Mouse (Mus musculus) embryonic facial prominence, embryonic 13.5 days (tissue): ENCODE measurements around the gene Syngr1. TPM values are rescaled to one million over a fixed set of nuclear protein-coding genes. Genes with fewer than 3 reads are reported as not detected.

Experiments used
- ATAC-seq: fragments of 200-750 bp; cut with Nextera tagmentation; 2 replicates; pipeline ENCODE4 v1.8.0; 2017; ENCODE audit warnings: low read depth; ENCODE audit not compliant: insufficient number of reproducible peaks, insufficient read depth, low FRiP score, low TSS enrichment
- H3K27ac ChIP-seq: fragments of 300-500 bp; sonication (generic); 2 replicates; pipeline ENCODE4 v1.5.1; 2015; ENCODE audit warnings: moderate library complexity, mild to moderate bottlenecking, inconsistent platforms
- H3K27me3 ChIP-seq: fragments of 300-500 bp; sonication (generic); 2 replicates; pipeline ENCODE4 v1.6.1; 2015; ENCODE audit warnings: mild to moderate bottlenecking, inconsistent platforms
- H3K36me3 ChIP-seq: fragments of 300-500 bp; sonication (generic); 2 replicates; pipeline ENCODE4 v1.6.1; 2015; ENCODE audit warnings: mild to moderate bottlenecking, inconsistent platforms
- H3K4me1 ChIP-seq: fragments of 300-500 bp; sonication (generic); 2 replicates; pipeline ENCODE4 v1.6.1; 2015; ENCODE audit warnings: inconsistent platforms
- H3K4me2 ChIP-seq: fragments of 300-500 bp; sonication (generic); 2 replicates; pipeline ENCODE4 v1.6.1; 2015; ENCODE audit warnings: moderate library complexity, mild to moderate bottlenecking, inconsistent platforms
- H3K4me3 ChIP-seq: fragments of 300-500 bp; sonication (generic); 2 replicates; pipeline ENCODE4 v1.5.1; 2015; ENCODE audit warnings: mild to moderate bottlenecking, inconsistent platforms
- H3K9ac ChIP-seq: fragments of 300-500 bp; sonication (generic); 2 replicates; pipeline ENCODE4 v1.6.1; 2015; ENCODE audit warnings: mild to moderate bottlenecking, inconsistent platforms
- H3K9me3 ChIP-seq: fragments of 300-500 bp; sonication (generic); 2 replicates; pipeline ENCODE4 v1.6.1; 2016; ENCODE audit warnings: inconsistent platforms
- WGBS: fragments of 180-500 bp; shearing (Covaris S2); methylation state at CpG from one replicate; pipeline ENCODE4 v1.1.7; 2015; ENCODE audit warnings: mixed read lengths; 5-methylcytosine and 5-hydroxymethylcytosine counted together
- polyA plus RNA-seq: library from polyadenylated mRNA; unstranded; fragments of >200 nt; fragmentation: Nextera tagmentation; extraction: Ambion mirVana; gene quantifications from 2 replicates; pipeline ENCODE4 v1.2.1, GENCODE M21; 2015

Gene Syngr1
- polyA plus RNA-seq, 1 experiment from 2014 or later = 8.7 TPM

- Histone ChIP-seq H3K9ac (no peak overlapping the region), H3K4me1 (peaks cover 28% of the 10 kb centered on the region), H3K4me3 (no peak overlapping the region), H3K27ac (no peak overlapping the region), H3K4me2 (no peak overlapping the region), H3K36me3 (peaks cover 91% of the 10 kb centered on the region), H3K27me3 (no peaks in the 10 kb centered on the region), H3K9me3 (no peaks in the 10 kb centered on the region)
- WGBS = 89% methylated on average over 8 of the region's 8 CpGs
- ATAC-seq = no peak
Measured at GRCm38 (mm10) chr15:80155707-80156106, 64.6 kb downstream of the Syngr1 start.

GRCm38 (mm10) chr15:80157197-80157943, 66.2 kb downstream of the Syngr1 start:
- H3K36me3 ChIP-seq = peaks cover 93% of the 10 kb centered on the region
- no peak for ATAC-seq
- H3K4me2 ChIP-seq = no peak overlapping the region
- H3K27me3 ChIP-seq = no peaks in the 10 kb centered on the region
- H3K4me3 ChIP-seq = no peak overlapping the region
- H3K4me1 ChIP-seq = peaks cover 28% of the 10 kb centered on the region
- no peaks in the 10 kb centered on the region for H3K9me3 ChIP-seq
- no peak overlapping the region for H3K9ac ChIP-seq
- H3K27ac ChIP-seq = no peak overlapping the region
- 87% methylated on average over 22 of the region's 22 CpGs for WGBS

DNA sequence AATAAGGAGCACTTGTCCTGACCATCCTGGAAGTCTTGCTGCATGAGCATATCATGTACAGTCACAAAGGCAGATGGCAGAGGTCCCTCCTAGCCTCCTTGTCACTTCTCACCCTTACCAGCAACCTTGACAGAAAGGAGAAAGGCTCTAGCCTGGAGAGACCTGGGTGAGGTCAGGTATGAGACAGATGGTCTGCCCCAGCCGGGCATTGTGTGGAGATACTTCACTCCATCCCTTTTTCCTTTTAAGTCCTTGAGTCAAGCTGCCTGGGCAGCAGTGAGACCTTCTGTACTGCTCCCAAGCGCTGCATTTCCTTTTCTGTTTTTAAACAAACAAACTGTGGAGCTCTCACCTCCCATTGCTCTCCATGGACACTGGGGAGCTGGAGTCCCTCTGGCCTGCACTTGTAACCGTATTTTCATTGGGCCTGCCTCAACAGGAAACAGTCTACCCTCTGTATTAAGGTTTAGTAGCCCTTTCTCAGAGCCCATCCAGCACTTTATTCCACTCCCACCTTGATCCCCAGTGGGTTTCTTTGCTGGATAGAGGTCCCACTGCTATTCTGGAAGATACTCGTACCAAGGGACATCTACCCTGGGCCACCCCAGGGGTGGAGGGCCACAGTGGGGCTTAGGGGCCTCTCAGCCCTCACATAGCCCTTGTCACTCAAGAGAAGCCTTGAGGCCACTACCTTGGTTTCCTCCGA, 67.0 kb downstream of the Syngr1 start:
- H3K4me2 ChIP-seq = no peak overlapping the region
- WGBS = 52% methylated on average over 5 of the region's 5 CpGs
- H3K4me3 ChIP-seq = no peak overlapping the region
- no peaks in the 10 kb centered on the region for H3K27me3 ChIP-seq
- H3K27ac ChIP-seq = peak overlapping the region; percentile 93
- H3K36me3 ChIP-seq = peaks cover 93% of the 10 kb centered on the region
- no peaks in the 10 kb centered on the region for H3K9me3 ChIP-seq
- H3K9ac ChIP-seq = no peak overlapping the region
- H3K4me1 ChIP-seq = peaks cover 28% of the 10 kb centered on the region
- ATAC-seq = no peak

GRCm38 (mm10) chr15:80158707-80159090, 67.6 kb downstream of the Syngr1 start:
- Histone ChIP-seq H3K9me3 (no peaks in the 10 kb centered on the region), H3K4me3 (no peak overlapping the region), H3K27me3 (no peaks in the 10 kb centered on the region), H3K4me2 (no peak overlapping the region), H3K27ac (peak overlapping the region; percentile 93), H3K36me3 (peaks cover 92% of the 10 kb centered on the region), H3K9ac (no peak overlapping the region), H3K4me1 (peaks cover 28% of the 10 kb centered on the region)
- 24% methylated on average over 4 of the region's 4 CpGs for WGBS
- no peak for ATAC-seq

DNA sequence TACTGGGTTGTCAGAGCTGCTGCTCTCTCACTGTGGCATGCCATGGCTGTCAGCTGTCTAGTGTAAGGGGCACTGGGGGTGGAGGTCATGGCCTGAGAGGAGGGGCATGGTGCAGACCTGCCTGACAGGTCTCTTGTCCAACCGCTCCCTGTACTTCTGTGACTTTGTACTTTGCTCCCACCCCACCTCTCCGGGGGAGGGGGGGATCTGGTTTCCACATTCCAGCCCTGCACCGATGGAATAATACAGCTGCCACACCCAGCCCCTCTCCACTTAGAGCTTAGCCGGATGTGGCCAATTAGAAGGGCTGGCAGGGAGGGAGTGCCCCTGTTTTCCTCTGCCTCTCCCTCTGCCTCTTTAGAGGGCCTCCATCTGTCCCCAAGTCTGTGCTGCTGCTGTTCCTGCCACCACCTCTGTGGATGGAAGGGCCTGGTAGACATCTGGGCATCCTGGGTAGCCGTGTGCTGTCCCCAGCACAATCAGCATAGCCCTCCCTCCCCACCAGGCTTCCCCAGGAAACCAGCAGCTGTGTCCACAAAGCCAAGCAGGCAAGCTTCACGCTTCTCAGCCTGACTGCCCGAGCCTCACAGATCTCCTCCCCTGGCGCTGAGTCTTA, 68.3 kb downstream of the Syngr1 start:
- WGBS = 4% methylated on average over 8 of the region's 8 CpGs
- peak overlapping the region; percentile 93 for H3K27ac ChIP-seq
- peak; percentile 77 for ATAC-seq
- no peaks in the 10 kb centered on the region for H3K27me3 ChIP-seq
- H3K36me3 ChIP-seq = peaks cover 85% of the 10 kb centered on the region
- H3K4me3 ChIP-seq = no peak overlapping the region; the same call in 1 of the 2 replicates
- H3K9ac ChIP-seq = peak overlapping the region; percentile 58
- no peaks in the 10 kb centered on the region for H3K9me3 ChIP-seq
- peaks cover 28% of the 10 kb centered on the region for H3K4me1 ChIP-seq
- peak overlapping the region; percentile 34 for H3K4me2 ChIP-seq

DNA sequence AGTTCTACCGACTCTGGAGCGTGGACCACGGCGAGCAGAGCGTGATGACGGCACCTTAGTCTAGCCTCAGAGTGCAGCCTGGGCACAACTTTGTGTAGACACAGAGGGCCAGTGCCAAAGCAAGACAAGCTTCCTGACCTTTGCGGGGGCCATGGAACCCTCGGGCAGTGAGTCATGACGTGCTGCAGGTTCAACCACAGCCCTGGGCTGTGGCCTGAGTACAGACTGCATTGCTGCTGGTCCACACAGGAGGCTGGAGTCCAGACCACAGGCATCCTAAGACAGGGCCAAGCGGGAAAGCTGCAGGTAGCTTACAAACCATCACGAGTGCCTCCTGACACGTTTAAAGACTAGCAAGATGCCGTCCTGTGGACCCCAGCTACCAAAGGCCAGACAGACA, 69.1 kb downstream of the Syngr1 start:
- peak overlapping the region; percentile 58; the same call in 1 of the 2 replicates for H3K9ac ChIP-seq
- ATAC-seq = no peak
- H3K36me3 ChIP-seq = peaks cover 77% of the 10 kb centered on the region
- no peak overlapping the region for H3K4me3 ChIP-seq
- H3K27ac ChIP-seq = peak overlapping the region; percentile 93
- no peaks in the 10 kb centered on the region for H3K9me3 ChIP-seq
- peaks cover 28% of the 10 kb centered on the region for H3K4me1 ChIP-seq
- no peak overlapping the region for H3K4me2 ChIP-seq
- WGBS = 86% methylated on average over 13 of the region's 13 CpGs
- no peaks in the 10 kb centered on the region for H3K27me3 ChIP-seq

- Histone ChIP-seq H3K4me3 (no peak overlapping the region), H3K36me3 (peaks cover 72% of the 10 kb centered on the region), H3K9me3 (no peaks in the 10 kb centered on the region), H3K9ac (no peak overlapping the region), H3K27me3 (no peaks in the 10 kb centered on the region), H3K27ac (peak overlapping the region; percentile 93; the same call in 1 of the 2 replicates), H3K4me1 (peaks cover 28% of the 10 kb centered on the region), H3K4me2 (no peak overlapping the region)
- no peak for ATAC-seq
- 86% methylated on average over 4 of the region's 4 CpGs for WGBS
Measured at GRCm38 (mm10) chr15:80160726-80161125, 69.6 kb downstream of the Syngr1 start.

- no peak for ATAC-seq
- WGBS = 95% methylated on average over 3 of the region's 3 CpGs
- no peaks in the 10 kb centered on the region for H3K9me3 ChIP-seq
- H3K4me3 ChIP-seq = no peak overlapping the region
- no peak overlapping the region for H3K4me2 ChIP-seq
- H3K4me1 ChIP-seq = peaks cover 28% of the 10 kb centered on the region
- no peaks in the 10 kb centered on the region for H3K27me3 ChIP-seq
- peaks cover 67% of the 10 kb centered on the region for H3K36me3 ChIP-seq
- no peak overlapping the region for H3K9ac ChIP-seq
- no peak overlapping the region for H3K27ac ChIP-seq
Measured at GRCm38 (mm10) chr15:80161199-80161598, 70.1 kb downstream of the Syngr1 start.

- no peak overlapping the region for H3K4me2 ChIP-seq
- H3K9me3 ChIP-seq = no peaks in the 10 kb centered on the region
- H3K4me1 ChIP-seq = peaks cover 28% of the 10 kb centered on the region
- H3K27me3 ChIP-seq = no peaks in the 10 kb centered on the region
- no peak overlapping the region for H3K27ac ChIP-seq
- no peak overlapping the region for H3K9ac ChIP-seq
- no peak overlapping the region for H3K4me3 ChIP-seq
- 89% methylated on average over 4 of the region's 4 CpGs for WGBS
- peaks cover 55% of the 10 kb centered on the region for H3K36me3 ChIP-seq
- no peak for ATAC-seq
Measured at GRCm38 (mm10) chr15:80162401-80162964, 71.3 kb downstream of the Syngr1 start.

- Histone ChIP-seq H3K27ac (no peak overlapping the region), H3K4me3 (no peak overlapping the region), H3K27me3 (no peaks in the 10 kb centered on the region), H3K4me2 (no peak overlapping the region), H3K9ac (no peak overlapping the region), H3K9me3 (no peaks in the 10 kb centered on the region), H3K4me1 (peaks cover 23% of the 10 kb centered on the region), H3K36me3 (peaks cover 47% of the 10 kb centered on the region)
- WGBS = 93% methylated on average over 11 of the region's 11 CpGs
- ATAC-seq = no peak
Measured at GRCm38 (mm10) chr15:80163274-80163673, 72.1 kb downstream of the Syngr1 start.

- Histone ChIP-seq H3K36me3 (peaks cover 43% of the 10 kb centered on the region), H3K27ac (no peak overlapping the region), H3K27me3 (no peaks in the 10 kb centered on the region), H3K9me3 (no peaks in the 10 kb centered on the region), H3K4me2 (no peak overlapping the region), H3K4me1 (peaks cover 19% of the 10 kb centered on the region), H3K9ac (no peak overlapping the region), H3K4me3 (no peak overlapping the region)
- 92% methylated on average over 4 of the region's 4 CpGs for WGBS
- no peak for ATAC-seq
Measured at GRCm38 (mm10) chr15:80163716-80164115, 72.6 kb downstream of the Syngr1 start.
